Mouse (Mus musculus): ENCODE results near the gene Gm27179. TPM values are rescaled to one million over a fixed set of nuclear protein-coding genes. Genes with fewer than 3 reads are reported as not detected.
"Not testable (repeated sequence)": the region's sequence is repeated elsewhere in the genome, so short reads cannot be mapped to it uniquely, and the experiment has no call there.

The Gm27179 gene
- polyA plus RNA-seq, 1 experiment from 2014 or later: not detected

DNA sequence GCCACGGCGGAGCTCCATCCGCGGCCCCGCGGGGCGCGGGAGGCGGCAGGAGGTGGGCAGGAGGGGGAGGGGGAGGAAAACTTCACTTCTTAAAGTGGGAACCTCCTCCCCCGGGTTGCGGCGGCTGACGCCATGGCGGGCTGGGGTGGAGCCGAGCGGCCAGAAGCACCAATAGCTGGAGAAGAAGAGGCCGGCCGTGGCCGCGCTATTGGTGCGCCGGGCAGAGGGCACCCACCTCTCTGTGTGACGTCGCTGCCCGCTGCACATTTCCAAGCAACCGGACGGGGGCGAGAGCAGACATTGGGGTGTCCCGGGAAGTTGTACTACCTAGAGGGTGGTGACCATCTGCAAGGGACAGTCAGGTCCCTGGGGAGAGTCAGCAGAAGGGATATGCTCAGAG lies 9.2 kb downstream of the Gm27179 start, which contains the start of gene Gm16867:
Gene Gm16867, minus strand, starts transcription at position 189 of the 400 bp plus-strand sequence.
- not testable (repeated sequence) for H3K4me1 ChIP-seq; H3K27me3 ChIP-seq (ENCODE audit: low read depth, poor library complexity, severe bottlenecking); H3K9me3 ChIP-seq (replicated peaks); H3K36me3 ChIP-seq; H3K4me3 ChIP-seq; DNase-seq (ENCODE audit: low spot score); H3K27ac ChIP-seq (replicated peaks)
- no CpG with 5 or more reads among the region's 29 CpGs for WGBS

DNA sequence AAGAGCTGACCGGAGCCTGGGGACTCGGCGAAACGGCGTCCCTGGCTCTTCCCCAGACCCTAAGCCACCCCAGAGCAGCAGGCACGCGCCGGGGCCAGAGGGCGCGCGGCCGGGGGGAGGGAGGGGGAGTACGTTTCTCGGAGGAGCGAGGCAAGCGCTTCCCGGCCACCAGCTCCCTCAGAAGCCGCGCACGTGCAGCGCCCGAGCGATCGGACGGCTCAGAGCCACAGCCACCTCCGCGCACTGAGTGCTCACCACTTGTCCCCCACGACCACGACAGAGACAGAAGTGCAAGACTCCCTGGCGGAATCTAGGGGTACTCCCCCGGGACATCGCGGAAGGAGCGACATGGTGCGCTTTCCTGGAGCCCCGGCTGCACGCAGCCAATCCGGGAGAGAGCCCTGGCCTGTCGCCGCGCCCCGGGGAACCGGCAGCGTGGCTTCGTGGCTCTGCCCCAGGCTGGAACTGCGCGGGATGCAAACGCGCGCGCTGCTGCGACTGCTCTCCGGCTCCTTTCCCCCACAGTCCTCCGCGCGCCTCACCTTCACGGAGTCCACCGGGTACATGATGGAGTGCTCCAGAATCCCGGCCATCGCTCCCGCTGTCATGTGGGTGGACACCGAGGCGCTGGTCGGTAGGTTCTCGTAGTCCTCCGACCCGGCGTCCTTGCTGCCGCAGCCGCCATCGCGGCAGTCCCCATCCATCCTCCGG lies 9.8 kb downstream of the Gm27179 start:
- H3K36me3 ChIP-seq; H3K27ac ChIP-seq (replicated peaks); H3K27me3 ChIP-seq (ENCODE audit: low read depth, poor library complexity, severe bottlenecking); DNase-seq (ENCODE audit: low spot score); H3K4me3 ChIP-seq; H3K4me1 ChIP-seq; H3K9me3 ChIP-seq (replicated peaks): not testable (repeated sequence)
- WGBS: no CpG with 5 or more reads among the region's 73 CpGs

DNA sequence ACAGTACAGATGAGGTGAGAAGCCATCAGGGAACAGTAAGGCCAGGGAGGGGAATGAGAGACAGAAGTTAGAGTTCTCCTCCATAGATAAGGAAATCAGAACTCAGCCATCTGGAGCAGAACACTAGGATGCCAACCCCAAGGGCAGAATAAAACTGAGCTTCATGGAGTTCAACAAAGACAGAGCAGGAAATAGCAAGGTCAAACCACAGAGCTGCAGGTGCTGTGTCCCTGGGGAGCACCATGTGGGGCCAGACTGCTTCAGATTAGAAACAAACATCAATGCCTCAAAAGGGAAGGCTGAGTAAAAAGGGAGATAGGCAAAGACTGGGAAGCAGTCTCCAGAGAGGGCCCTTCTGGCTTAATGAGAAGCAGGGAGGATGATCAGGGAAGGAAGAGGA lies 16.1 kb downstream of the Gm27179 start:
- H3K9me3 ChIP-seq (replicated peaks); H3K4me1 ChIP-seq; H3K36me3 ChIP-seq; H3K27me3 ChIP-seq (ENCODE audit: low read depth, poor library complexity, severe bottlenecking); H3K27ac ChIP-seq (replicated peaks); H3K4me3 ChIP-seq; DNase-seq (ENCODE audit: low spot score): not testable (repeated sequence)

DNA sequence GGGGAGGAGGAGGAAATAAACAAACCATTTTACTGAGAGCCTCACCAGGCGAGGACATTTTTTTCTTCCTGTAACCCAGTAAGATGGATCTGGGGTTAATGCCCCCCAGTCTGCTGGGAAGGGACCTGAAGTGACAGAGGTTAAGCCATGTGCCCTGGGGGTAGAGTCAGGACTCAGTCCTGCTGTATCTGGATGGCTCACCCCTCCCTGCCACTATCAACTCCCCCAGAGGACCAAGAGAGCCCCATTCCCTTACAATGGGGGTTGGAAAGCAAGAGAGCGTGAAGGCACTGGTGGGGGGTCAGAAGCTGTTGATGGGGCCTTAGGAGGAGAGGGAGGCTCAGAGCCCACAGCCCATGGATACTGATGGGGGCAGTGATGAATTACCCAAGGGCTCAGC lies 17.4 kb downstream of the Gm27179 start:
- DNase-seq (ENCODE audit: low spot score); H3K27me3 ChIP-seq (ENCODE audit: low read depth, poor library complexity, severe bottlenecking); H3K4me3 ChIP-seq; H3K9me3 ChIP-seq (replicated peaks); H3K36me3 ChIP-seq; H3K27ac ChIP-seq (replicated peaks); H3K4me1 ChIP-seq: not testable (repeated sequence)
- WGBS: no CpG with 5 or more reads among the region's 2 CpGs

DNA sequence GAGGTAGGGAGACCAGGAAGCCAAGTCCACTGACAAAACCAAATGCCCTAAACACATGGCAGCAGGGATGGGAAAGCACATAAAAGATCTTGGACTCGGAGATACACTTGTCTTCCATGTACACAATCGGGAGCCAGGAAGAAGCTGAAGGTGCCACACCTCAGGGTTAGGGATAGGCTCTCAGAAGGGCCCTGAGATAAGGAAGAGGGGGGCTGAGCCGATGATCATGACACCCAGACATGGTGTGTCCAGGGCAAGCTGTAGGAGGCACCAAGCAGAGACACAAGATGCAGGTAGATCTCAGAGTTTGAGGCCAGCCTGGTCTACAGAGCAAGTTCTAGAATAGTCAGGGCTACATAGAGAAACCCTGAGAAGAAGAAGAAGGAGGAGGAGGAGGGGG lies 17.8 kb downstream of the Gm27179 start:
- H3K27ac ChIP-seq (replicated peaks); H3K4me1 ChIP-seq; H3K9me3 ChIP-seq (replicated peaks); H3K27me3 ChIP-seq (ENCODE audit: low read depth, poor library complexity, severe bottlenecking); DNase-seq (ENCODE audit: low spot score); H3K4me3 ChIP-seq; H3K36me3 ChIP-seq: not testable (repeated sequence)
- no CpG with 5 or more reads among the region's 3 CpGs for WGBS

DNA sequence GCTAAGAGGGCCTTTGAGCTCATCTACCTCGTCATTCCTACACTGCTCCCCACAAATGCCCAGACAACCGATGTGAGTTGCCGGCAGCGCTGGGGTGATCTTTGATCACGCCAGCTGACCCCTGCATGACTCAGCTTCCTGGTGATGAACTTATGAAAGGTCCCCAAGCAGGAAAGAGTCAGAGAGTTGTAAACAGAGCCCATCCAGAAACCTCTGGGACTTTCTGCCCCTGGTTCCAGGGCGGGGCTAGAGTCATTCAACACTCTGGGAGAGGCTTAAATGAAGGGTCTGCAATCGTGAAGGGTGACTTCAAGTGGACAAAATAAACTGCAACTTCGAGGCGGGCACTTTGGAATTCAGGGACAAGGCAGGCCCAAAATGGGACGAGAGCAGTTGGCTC lies 24.3 kb downstream of the Gm27179 start:
- not testable (repeated sequence) for H3K4me3 ChIP-seq; H3K27me3 ChIP-seq (ENCODE audit: low read depth, poor library complexity, severe bottlenecking); H3K27ac ChIP-seq (replicated peaks); H3K36me3 ChIP-seq; DNase-seq (ENCODE audit: low spot score); H3K4me1 ChIP-seq; H3K9me3 ChIP-seq (replicated peaks)
- WGBS: no CpG with 5 or more reads among the region's 10 CpGs

DNA sequence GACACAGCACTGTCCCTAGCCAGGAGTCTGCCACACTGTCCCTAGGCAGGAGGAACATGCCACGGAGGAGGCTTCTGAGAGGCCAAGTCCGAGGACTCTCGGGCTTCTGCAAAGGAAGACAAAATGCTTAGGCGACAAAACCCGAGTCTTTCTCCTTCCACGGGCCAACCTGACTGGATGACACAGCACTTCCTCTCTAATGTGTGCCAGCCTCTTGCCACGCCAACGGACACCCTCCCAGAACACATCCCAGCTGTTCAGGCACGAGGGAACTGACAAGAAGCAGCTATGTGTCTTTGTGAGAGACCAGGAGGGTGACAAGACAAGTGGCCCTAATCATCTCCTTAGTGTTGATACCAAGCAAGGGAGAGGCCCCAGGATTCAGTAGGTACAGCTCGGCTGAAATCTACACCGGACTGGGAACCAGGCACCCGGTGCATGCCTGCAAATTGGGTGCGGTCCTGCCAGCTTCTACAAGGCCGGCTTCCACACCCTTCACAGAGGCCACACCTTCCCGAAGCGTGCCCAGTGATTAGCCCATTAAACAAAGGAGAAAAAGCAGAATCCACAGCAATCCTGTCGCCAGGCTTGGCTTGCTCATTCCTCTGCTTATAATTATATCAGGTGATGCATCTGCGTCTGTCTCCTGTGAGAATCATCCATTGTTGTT lies 26.7 kb downstream of the Gm27179 start:
- not testable (repeated sequence) for H3K9me3 ChIP-seq (replicated peaks); H3K36me3 ChIP-seq; H3K27me3 ChIP-seq (ENCODE audit: low read depth, poor library complexity, severe bottlenecking); H3K27ac ChIP-seq (replicated peaks); DNase-seq (ENCODE audit: low spot score); H3K4me1 ChIP-seq; H3K4me3 ChIP-seq
- WGBS: no CpG with 5 or more reads among the region's 18 CpGs

DNA sequence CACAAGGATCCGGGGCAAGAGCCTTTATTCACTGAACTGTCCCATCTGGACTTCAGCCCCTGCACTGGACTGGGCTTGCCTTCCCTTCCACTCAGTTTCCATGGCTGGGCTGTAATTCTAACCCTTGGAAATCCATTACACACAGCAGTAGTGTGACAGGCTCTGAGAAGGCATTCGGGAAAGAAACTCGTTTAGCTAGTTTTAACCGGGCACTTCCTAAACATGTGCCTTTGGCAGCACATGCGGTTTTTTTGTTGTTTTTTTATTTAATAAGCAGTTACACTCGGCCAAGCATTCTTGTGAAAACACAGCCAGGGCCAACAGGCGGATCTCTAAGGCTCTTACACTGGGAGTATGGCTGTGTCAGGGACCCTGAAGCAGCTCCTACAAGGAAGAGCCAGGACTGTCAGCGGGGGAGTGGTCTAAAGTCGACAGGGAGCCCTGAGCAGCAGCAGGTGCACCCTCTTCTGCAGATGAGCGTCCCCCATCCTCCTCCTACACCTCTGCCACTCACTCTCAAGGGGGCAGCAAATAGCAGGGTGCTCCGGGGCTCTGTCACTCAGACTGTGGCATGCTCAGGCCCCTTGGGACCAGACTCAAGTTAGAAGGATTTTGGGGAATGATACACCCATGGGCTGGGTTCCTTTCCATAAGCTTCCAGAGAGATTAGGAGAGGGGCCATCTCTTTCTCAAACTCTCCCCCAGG lies 38.3 kb downstream of the Gm27179 start:
- not testable (repeated sequence) for H3K36me3 ChIP-seq

DNA sequence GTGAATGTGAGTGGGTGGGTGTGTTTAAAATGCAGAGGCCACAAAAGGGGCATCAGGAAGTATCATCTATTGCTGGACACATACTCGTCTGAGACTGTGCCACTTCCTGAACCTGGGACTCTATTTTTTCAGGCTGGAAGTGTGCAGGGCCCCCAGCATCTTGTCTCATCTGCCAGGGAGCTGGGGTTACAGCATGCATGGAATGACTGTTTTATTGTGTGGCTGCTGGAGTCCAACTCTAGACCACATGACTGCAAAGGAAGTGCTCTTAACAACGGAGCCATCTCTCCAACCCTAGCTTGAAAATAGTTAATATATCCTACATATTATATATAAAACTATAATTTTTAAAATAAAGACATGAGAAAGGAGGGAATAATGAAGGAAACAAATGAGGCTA lies 39.0 kb downstream of the Gm27179 start:
- not testable (repeated sequence) for H3K4me3 ChIP-seq; H3K36me3 ChIP-seq; H3K9me3 ChIP-seq (replicated peaks); H3K27me3 ChIP-seq (ENCODE audit: low read depth, poor library complexity, severe bottlenecking); H3K4me1 ChIP-seq; DNase-seq (ENCODE audit: low spot score); H3K27ac ChIP-seq (replicated peaks)
- WGBS: no CpG with 5 or more reads among the region's 2 CpGs

More for the DNA sequence above, 38.3 kb downstream of the Gm27179 start:
- not testable (repeated sequence) for H3K4me1 ChIP-seq; H3K4me3 ChIP-seq; DNase-seq (ENCODE audit: low spot score); H3K27ac ChIP-seq (replicated peaks); H3K9me3 ChIP-seq (replicated peaks); H3K27me3 ChIP-seq (ENCODE audit: low read depth, poor library complexity, severe bottlenecking)
- WGBS: no CpG with 5 or more reads among the region's 11 CpGs

DNA sequence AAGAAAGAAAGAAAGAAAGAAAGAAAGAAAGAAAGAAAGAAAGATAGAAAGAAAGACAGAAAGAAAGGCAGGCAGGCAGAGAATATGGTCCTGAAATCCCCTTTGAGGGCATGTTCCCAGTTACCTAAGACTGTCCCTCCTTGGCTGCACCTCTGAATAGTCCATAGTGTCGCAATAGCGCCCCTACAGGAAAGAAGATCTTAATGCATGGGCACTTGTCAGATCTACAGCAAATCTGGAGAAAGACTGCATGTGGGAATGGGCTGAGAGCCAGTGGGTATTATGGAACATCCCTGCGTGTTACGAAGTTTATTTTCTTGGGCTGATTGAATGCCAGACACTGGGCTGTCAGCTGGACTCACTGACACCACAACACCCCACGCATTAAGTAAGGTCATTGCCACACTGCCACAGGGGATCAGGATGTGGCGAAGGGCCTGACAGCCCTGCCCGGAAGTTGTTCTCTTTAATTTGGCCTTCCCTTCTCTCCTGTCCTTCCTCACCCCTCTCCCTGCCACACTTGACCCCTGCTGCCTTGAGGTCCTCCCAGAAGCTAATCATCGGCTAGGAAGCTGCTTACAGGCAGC lies 42.1 kb downstream of the Gm27179 start:
- not testable (repeated sequence) for DNase-seq (ENCODE audit: low spot score); H3K4me3 ChIP-seq; H3K27me3 ChIP-seq (ENCODE audit: low read depth, poor library complexity, severe bottlenecking)

DNA sequence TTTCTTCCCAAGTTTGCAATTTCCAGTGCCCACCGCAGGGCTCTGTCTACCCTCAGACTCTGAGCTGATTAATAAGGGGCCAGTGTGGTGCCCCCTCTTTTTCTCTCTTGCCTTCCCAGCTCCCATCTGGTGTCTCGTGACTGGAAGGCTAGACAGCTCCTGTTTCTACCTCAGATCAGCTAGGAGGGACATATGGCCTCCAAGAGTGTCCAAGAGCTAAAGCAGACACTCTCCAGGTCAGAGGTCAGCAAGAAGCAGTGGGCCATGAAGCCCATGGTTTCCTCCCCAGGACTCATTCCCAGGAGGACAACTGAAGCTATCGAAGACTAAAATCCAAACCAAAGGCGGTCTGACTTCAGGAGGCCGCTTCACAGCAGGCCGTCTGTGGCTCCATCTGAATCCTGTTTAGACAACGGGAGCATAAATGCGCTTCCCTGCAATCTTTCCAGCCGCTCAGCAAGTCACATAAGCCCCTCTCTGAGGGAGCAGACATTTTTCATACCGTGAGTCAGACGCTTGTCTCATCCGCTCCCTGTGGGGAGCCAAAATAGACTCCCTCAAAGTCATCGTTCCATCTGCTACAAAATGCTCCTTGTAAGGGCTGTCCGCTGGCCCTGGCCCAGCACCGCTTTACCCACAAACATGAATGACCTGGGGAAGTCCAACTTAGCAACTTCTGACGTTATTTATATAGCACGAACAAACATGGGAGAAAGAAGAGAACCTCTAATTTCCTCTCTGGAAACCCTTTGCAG lies 44.6 kb downstream of the Gm27179 start:
- DNase-seq (ENCODE audit: low spot score); H3K9me3 ChIP-seq (replicated peaks); H3K27ac ChIP-seq (replicated peaks); H3K27me3 ChIP-seq (ENCODE audit: low read depth, poor library complexity, severe bottlenecking); H3K4me1 ChIP-seq; H3K36me3 ChIP-seq; H3K4me3 ChIP-seq: not testable (repeated sequence)
- no CpG with 5 or more reads among the region's 17 CpGs for WGBS

More for the DNA sequence above, 42.1 kb downstream of the Gm27179 start:
- H3K4me1 ChIP-seq; H3K36me3 ChIP-seq; H3K27ac ChIP-seq (replicated peaks); H3K9me3 ChIP-seq (replicated peaks): not testable (repeated sequence)
- no CpG with 5 or more reads among the region's 8 CpGs for WGBS

DNA sequence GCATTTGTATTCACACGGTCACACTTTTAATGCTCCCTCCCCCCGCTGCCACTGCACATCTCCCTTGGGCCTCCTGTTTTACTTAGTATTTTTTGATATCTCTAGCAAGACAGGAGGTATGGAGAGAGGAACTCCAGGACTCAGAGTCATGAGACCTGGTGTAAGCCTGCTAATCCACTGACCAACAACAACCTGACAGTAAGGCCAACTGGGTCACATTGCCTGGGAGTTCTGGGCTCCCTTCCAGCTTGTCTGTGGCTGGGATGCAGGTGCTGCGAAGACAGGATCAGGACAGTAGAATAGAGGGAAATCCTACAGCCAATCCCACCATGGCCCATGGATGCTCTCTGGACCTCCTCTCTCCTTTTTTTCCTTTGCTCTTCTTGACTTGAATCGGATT lies 47.9 kb downstream of the Gm27179 start:
- H3K9me3 ChIP-seq (replicated peaks); H3K36me3 ChIP-seq; DNase-seq (ENCODE audit: low spot score); H3K4me1 ChIP-seq; H3K27ac ChIP-seq (replicated peaks); H3K27me3 ChIP-seq (ENCODE audit: low read depth, poor library complexity, severe bottlenecking); H3K4me3 ChIP-seq: not testable (repeated sequence)
- no CpG with 5 or more reads among the region's 4 CpGs for WGBS
